Mouse (Mus musculus) kidney, adult 9 months (tissue): ENCODE measurements around the gene Sobp.
A peak's percentile ranks its signal among the peaks of the same experiment; 100 is the strongest.

Source experiments
- DNase-seq: peaks from one replicate; pipeline ENCODE4 v3.0.0; 2022

Gene Sobp

GRCm38 (mm10) chr10:43174326-43175155 lies at the start of gene Sobp, which contains the start of gene 9030612E09Rik:
Sobp (minus strand) TSS chr10:43174530.
9030612E09Rik (plus strand) TSS chr10:43174704.
- DNase-seq = peak; percentile 6

DNA sequence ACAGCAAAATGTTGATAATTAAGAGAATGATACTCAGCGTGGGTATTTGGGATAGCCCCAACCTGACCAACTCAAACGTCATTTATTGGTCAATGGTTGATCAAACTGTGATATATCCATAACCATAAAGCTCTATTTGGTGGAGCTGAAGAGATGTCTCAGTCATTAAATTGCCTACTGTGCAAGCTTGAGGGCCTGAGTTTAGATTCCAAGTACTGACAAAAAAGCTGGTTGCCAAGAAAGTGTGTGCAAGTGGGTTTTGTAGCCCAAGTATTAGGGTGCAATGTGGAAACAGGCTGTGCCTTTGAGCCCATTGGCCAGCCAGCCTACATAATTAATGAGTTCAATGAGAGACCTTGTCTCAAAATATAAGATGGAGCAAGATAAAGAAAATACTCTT lies 49.1 kb upstream of the Sobp start:
- no peak for DNase-seq

- DNase-seq = no peak
These were observed 47.3 kb upstream of the Sobp start for GRCm38 (mm10) chr10:43221659-43222058.

GRCm38 (mm10) chr10:43220910-43221625 lies 46.7 kb upstream of the Sobp start, which contains the start of gene Pdss2:
Pdss2 (plus strand) TSS chr10:43221486.
- DNase-seq = peak; percentile 97

DNA sequence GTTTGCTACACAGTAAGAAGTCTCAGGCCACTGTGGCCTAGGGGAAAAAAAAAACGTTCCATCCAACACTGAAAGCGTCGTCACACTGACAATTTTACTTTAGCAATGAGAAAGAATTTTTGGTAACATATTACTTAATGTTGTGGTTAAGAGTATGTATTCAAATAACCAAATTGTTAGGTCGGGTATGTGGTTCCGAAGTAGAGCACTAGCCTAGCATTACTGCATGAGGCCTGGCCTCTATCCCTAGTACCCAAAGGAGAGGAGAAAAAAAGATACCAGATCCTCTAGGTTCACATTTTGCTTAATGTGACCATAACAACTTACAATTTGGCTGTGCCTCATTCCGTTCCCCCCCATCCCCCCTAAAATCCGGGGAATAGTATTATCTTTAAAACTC lies 46.1 kb upstream of the Sobp start:
- DNase-seq = peak; percentile 14

DNA sequence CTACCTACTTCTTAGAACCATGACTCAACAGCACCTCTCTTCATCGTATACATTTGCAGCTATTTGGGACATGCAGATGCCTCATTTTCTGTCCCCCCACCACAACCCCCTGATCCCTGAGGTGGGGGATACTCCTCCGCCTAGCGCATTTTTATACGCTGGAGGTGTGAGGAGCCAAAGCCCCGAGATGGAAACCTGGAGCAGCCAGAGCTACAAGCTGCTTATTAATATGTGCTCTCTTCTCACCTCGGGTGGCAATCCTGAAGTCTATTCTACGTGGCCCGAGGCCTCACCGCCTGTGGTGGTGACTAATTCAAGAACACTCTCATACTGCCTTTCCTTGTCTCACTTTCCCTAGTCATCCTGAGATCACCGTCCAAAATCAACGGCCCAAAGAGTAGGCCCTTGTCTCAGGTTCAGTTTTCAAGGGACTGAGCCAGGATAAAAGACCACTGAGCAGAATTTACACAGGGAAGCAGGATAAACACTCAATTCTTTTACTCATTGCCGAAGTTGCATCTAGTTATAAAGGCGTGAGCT lies 43.1 kb upstream of the Sobp start:
- DNase-seq = no peak

DNA sequence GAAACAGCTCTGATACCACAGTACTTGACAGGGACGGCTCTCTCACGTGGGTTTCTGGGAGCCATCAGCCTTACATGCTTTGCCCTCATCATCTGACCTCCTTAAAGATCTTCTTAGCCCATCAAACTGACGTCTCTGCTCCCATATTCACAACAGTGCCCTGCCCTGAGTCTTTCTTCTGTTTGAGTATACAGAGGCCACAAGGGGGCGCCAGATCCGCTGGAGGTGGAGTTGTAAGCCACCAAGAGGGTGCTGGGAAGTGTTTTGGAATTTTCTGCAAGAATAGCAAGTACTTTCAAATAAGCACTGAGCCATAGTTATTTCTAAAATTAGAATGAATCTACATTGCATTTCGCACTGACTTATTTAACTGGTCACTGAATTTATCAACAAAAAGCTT lies 37.5 kb upstream of the Sobp start:
- DNase-seq = peak; percentile 13

- no peak for DNase-seq
These were observed 29.5 kb upstream of the Sobp start for GRCm38 (mm10) chr10:43203865-43204264.

GRCm38 (mm10) chr10:43200206-43200605 lies 25.9 kb upstream of the Sobp start:
- no peak for DNase-seq

DNA sequence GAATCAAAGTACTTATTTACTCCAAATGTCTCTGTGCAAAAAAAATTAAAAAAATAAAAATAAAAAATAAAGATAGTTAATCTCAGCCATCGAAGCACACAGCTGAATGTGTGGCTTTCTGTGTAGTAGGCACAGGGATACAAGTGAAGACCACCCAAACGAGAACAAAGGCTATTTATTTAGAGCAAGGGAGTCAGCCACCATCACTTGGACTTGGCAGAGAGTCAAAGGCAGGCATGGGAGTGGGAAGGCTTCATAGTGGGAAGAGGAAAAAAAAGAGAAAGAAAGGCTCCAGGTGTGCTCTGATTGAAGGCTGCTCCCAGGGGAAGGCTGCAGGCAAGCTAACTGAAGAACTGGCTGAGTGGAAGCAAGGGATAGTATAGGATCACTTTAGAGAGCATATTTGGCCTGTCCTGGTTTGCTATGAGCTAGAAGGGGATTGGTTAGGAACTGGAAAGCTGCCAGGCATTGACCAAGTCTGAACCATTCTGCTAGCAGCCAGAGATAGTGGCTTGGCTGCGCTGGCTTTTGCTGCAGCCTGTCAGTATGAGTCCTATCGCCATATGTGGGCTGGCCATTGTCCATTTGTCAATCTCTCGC lies 6.1 kb upstream of the Sobp start:
- DNase-seq = no peak

- no peak for DNase-seq
These were observed 849 bp upstream of the Sobp start for GRCm38 (mm10) chr10:43175156-43175601.

DNA sequence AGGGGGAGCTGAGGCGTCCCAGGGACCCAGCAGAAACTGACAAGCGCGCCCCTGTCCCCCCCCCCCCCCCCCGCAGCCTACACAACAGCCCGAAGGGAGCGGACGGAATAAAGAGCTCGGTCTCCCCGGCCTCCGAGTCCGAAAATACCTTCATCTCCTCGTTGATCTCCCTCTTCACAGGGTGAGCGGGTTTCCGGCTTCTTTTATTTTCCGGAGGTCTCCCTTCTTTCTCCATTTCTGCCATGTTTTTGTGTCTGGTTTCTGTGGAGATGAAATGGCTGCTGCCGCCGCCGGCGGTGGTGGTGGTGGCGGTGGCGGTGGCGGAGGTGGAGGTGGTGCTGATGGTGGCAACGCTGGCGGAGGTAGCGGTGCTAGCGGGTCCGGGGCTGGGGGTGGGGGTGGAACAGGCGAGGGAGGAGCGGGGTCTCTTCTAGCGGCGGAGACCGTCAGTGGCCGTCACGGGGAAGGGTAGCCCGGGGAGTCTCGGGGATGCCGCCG lies 453 bp downstream of the Sobp start:
- DNase-seq = peak; percentile 5

DNA sequence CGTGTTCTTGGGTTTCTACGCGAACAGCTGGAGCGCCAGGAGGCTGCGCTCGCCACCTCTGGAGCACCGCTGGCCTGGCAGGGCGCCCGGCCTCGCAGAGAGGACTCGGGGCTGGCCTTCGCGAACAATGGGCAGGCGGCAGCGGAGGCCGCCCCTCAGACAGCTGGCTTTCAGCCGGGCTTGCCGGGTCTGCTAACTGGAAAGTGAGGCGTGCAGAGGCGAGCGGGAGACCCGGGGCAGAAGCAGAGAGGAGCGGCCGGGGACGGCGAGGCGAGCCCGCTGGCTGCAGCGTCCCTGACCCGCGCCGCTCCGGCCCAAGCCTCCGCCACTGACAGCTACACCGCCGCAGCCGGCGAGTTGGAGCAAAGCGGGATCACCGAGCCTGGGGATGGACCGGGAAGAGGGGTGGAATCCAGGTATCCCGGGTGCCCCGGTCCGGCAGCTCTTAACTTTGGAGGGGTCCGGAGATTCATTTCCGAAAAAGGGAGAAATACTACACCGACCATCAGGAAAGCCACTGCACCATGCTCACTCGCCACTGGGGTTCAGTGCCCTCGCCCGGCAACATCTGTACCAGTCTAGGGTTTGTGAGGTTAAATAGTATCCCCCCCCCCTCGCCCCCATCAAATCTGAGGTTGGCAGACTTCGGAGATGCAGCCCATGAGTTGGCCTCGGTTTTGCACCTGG lies 1.0 kb downstream of the Sobp start:
- DNase-seq = peak; percentile 48

DNA sequence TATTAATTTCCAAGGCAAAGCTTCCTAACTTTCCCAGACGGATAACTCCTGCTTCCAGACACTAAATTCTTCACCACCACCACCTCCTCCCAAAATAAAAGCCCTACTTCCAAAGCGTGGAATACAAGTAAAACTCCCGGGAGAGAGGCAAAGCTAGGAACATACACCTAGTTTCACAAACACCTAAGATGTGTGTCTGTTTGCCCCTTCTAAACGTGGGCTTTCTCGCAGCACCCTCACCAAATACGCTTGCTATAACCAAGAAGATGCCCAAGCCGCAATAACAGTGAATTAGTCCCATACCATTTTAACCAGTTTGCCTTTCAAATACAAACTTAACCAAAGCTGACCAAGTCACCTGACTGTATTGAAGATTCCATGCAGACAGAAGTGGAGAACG lies 1.8 kb downstream of the Sobp start:
- no peak for DNase-seq

DNA sequence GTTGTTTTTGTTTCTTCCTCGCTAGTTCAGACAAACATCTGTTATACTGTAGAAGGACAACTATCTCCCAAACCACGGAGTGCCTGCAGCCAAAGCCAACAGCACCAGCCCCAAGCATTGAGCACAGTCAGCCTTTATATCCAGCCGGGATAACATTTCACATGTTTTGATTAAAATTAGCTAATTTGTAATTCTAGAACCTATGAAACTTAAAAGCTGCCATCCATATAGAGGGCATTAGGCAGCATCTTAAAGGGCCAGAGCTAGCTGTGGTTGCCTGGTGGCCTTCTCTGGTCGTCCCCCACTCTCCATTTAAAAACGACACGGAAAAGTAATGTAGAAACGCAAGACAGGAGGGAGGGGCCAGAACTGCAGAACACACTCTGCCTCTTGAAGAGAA lies 2.3 kb downstream of the Sobp start:
- no peak for DNase-seq

DNA sequence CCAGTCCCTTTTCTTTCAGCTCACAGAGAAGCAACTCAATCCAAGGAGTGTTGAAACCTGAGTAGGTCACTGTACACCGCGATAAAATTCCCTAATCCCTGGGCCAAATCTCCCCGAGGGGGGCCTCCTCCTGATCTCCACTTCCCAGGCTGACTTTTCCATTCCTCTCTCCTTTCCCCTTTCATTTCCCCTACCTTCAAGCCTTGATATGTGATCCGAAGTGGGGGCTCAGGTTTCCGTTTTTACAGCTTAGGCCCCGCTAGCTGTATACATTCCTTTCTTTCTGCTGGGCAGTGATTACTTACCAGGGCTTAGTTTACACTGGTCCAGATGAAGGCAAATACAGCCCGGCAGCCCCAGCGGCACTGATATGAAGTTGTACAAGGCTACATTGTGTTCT lies 3.2 kb downstream of the Sobp start:
- DNase-seq = no peak

DNA sequence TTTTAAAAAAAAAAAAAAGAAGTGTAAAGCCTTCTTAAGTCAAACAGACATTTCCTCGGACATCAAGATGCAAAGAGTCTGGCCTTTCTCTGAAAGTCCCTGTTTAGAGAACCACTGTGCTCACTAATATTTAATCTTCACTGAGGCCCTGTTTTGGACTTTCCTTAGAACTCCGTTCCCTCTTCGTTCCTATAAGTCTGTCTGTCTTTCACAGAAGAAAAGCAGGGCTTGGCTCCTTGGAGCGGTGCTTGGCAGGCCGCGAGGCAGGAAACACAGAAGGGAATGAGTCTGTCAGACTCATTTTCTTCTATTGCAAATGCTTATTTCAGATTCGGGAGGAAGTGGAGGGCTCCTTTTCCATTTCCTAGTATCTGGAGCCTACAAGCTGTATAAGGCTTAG lies 5.5 kb downstream of the Sobp start:
- no peak for DNase-seq

DNA sequence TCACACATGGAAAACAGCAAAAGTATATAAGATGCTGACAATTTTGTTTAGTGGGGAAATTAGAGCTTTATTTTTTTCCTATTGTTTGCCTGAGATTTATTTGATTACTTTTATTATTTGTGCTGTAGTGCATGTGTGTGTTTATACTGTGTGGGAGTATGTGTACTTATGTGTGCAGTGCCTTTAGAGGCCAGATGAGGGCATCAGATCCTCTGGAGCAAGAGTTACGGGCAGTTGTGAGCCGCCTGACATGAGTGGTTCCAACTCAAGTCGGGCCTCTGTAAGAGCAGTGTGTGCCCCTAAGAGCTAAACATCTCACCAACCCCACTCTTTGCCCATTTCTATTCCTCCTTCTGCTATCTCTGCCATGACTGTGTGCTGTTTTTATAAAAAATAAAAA lies 7.5 kb downstream of the Sobp start:
- DNase-seq = no peak

DNA sequence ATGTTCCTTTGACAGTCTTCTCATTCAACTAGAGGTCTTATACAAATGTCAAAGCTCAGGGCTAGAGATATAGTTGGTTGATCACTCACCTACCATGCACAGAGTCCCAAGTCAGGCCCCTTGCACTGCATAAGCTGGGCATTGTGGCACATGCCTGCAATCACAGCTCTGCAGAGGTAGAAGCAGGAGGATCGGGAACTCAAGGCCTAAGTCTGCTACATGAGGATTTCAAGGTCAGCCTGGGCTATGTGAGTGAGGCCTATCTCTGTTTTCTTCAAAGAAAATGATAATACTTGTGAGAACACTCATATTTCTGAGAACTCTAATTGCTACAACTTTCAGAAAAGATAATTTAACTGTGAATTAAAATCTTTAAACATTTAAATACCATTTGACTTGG lies 8.2 kb downstream of the Sobp start:
- DNase-seq = no peak

GRCm38 (mm10) chr10:43164406-43164805 lies 9.9 kb downstream of the Sobp start:
- no peak for DNase-seq

DNA sequence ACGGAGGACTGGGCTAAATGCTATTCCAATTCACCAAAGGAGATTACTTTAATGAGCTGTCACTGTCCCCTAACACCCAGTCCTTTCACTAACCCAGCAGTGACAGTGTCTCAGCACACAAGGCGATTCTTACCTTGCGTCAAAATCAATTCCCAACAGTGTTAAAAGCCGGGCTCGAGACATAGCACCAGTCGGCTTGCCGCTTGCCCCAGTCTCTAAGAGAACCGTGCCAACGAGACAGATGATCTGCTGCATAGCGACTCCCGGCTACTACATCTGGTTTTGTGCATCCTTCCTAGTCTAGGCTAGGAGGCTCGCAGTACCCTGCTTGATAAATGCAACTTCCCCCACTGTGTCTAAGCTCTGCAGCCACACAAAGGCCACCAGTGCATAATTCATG lies 12.0 kb downstream of the Sobp start:
- no peak for DNase-seq

- DNase-seq = no peak
These were observed 15.0 kb downstream of the Sobp start for GRCm38 (mm10) chr10:43159333-43159732.

GRCm38 (mm10) chr10:43158917-43159316 lies 15.4 kb downstream of the Sobp start:
- no peak for DNase-seq
